19 mouse cellular contexts compared by ENCODE assay signal in the genomic region with DNA sequence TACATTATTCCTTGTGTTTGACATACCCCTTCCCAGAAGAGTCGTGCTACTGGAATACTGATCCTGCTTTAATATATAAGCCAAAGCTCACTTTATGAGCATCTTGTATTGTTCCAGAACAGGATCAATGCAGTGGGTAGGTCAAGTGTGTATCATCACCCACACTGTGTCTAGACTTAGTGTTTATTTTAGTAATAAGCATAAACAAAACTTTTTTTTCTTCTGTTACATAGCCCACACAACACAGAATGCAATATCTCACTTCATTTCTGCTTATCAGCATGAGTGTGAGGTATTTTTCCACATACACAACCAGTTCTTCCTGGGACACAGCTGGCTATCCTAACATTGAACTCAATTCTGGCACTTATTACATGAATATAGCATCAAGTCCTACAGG.
DNase-seq lines count a peak whose midpoint lies in the region; ATAC-seq and TF ChIP-seq lines count a peak whose summit lies in the region.
"Had no signal": no experiment of that assay in that cellular context is flagged by ENCODE, and none has a peak within 500 bp of the region (broad histone marks: within the 10 kb centered on the region; RNA-seq: fewer than 3 reads in every experiment).

No protein-coding gene starts in this region.

- 40% methylated on average over 1 of the region's 1 CpGs for WGBS in lung, embryonic 15.5 days
- WGBS in lung, postnatal 0 days: 40% methylated on average over 1 of the region's 1 CpGs
- 64% methylated on average over 1 of the region's 1 CpGs for WGBS in lung, adult 2 months
- 91% methylated on average over 1 of the region's 1 CpGs for WGBS in forebrain, embryonic 13.5 days

- no peaks in the 10 kb centered on the region for H3K27me3 ChIP-seq in lung, embryonic 15.5 days
- no peaks in the 10 kb centered on the region for H3K27me3 ChIP-seq in lung, postnatal 0 days (replicated peaks; ENCODE audit: insufficient read depth, low read length)
- H3K27me3 ChIP-seq in forebrain, embryonic 13.5 days: no peaks in the 10 kb centered on the region
- H3K27me3 ChIP-seq: embryonic facial prominence, embryonic 12.5 days; Patski had no signal

- no peak overlapping the region for H3K4me3 ChIP-seq in lung, embryonic 15.5 days
- no peak overlapping the region for H3K4me3 ChIP-seq in lung, postnatal 0 days (ENCODE audit: low read depth, low read length)
- H3K4me3 ChIP-seq in lung, adult 2 months (replicated peaks; ENCODE audit: extremely low read depth, low read depth, low read length): no peak overlapping the region
- H3K4me3 ChIP-seq in forebrain, embryonic 13.5 days: no peak overlapping the region
- H3K4me3 ChIP-seq: embryonic facial prominence, embryonic 10.5 days; embryonic facial prominence, embryonic 12.5 days had no signal

- H3K4me1 ChIP-seq in lung, embryonic 15.5 days: no peaks in the 10 kb centered on the region
- H3K4me1 ChIP-seq in lung, postnatal 0 days (ENCODE audit: insufficient read depth, low read depth, low read length): no peaks in the 10 kb centered on the region
- no peaks in the 10 kb centered on the region for H3K4me1 ChIP-seq in lung, adult 2 months (ENCODE audit: control insufficient read depth, insufficient read depth, low read length)
- peaks cover 15% of the 10 kb centered on the region for H3K4me1 ChIP-seq in forebrain, embryonic 13.5 days
- H3K4me1 ChIP-seq: embryonic facial prominence, embryonic 10.5 days; embryonic facial prominence, embryonic 12.5 days had no signal

- ATAC-seq in lung, embryonic 15.5 days (ENCODE audit: borderline replicate concordance, extremely low read depth, low FRiP score, low TSS enrichment): peak; percentile 74; the same call in 1 of the 2 replicates
- peak; percentile 74 for ATAC-seq in lung, postnatal 0 days
- ATAC-seq in forebrain, embryonic 13.5 days: no peak
- ATAC-seq: activated CD4-positive, CD25-positive, alpha-beta regulatory T cell, adult 4 months; forebrain, embryonic 14.5 days; forebrain, embryonic 16.5 days; Patski had no signal

- H3K4me2 ChIP-seq in lung, embryonic 15.5 days: no peak overlapping the region
- no peak overlapping the region for H3K4me2 ChIP-seq in lung, postnatal 0 days (replicated peaks; ENCODE audit: low read depth, low read length)
- no peak overlapping the region for H3K4me2 ChIP-seq in forebrain, embryonic 13.5 days
- H3K4me2 ChIP-seq: embryonic facial prominence, embryonic 12.5 days had no signal

- TF ChIP-seq CTCF in lung, postnatal 0 days (IDR thresholded peaks at IDR 0.05): no peak
- no peak for TF ChIP-seq CTCF in lung, adult 2 months (IDR thresholded peaks at IDR 0.05; ENCODE audit: insufficient read depth, low read length)

- no peak for DNase-seq in lung, postnatal 25 days (ENCODE audit: low spot score)
- DNase-seq in lung, postnatal 0 days (ENCODE audit: low spot score): peak; percentile 59
- DNase-seq in lung, adult 2 months: no peak
- DNase-seq: adrenal gland, adult 8-10 months; adrenal gland, postnatal 14 days; adrenal gland, postnatal 36 days; cerebellum, adult 11-12 months; cerebellum, adult 2 months; cerebellum, adult 9-10 months; cerebellum, postnatal 10 days; cerebellum, postnatal 25 days had no signal

- TF ChIP-seq POLR2A in lung, adult 2 months (IDR thresholded peaks at IDR 0.05; ENCODE audit: borderline replicate concordance, extremely low read depth, low read depth, low read length): no peak

- no peak overlapping the region for H3K9ac ChIP-seq in lung, embryonic 15.5 days
- no peak overlapping the region for H3K9ac ChIP-seq in lung, postnatal 0 days (replicated peaks; ENCODE audit: low read depth)
- H3K9ac ChIP-seq in forebrain, embryonic 13.5 days: no peak overlapping the region
- H3K9ac ChIP-seq: embryonic facial prominence, embryonic 12.5 days had no signal

- H3K9me3 ChIP-seq in lung, embryonic 15.5 days: no peaks in the 10 kb centered on the region
- no peaks in the 10 kb centered on the region for H3K9me3 ChIP-seq in lung, postnatal 0 days (ENCODE audit: low read length)
- H3K9me3 ChIP-seq in forebrain, embryonic 13.5 days (replicated peaks): no peaks in the 10 kb centered on the region
- H3K9me3 ChIP-seq: embryonic facial prominence, embryonic 10.5 days; embryonic facial prominence, embryonic 12.5 days had no signal

- no peaks in the 10 kb centered on the region for H3K36me3 ChIP-seq in lung, embryonic 15.5 days
- no peaks in the 10 kb centered on the region for H3K36me3 ChIP-seq in lung, postnatal 0 days (ENCODE audit: insufficient read depth, low read length)
- H3K36me3 ChIP-seq in forebrain, embryonic 13.5 days (ENCODE audit: poor library complexity, severe bottlenecking): no peaks in the 10 kb centered on the region
- H3K36me3 ChIP-seq: embryonic facial prominence, embryonic 10.5 days; embryonic facial prominence, embryonic 12.5 days had no signal

- no peak for TF ChIP-seq EP300 in lung, postnatal 0 days (IDR thresholded peaks at IDR 0.05)

- H3K27ac ChIP-seq in lung, embryonic 15.5 days: no peak overlapping the region
- H3K27ac ChIP-seq in lung, postnatal 0 days (ENCODE audit: low read length): no peak overlapping the region
- H3K27ac ChIP-seq in forebrain, embryonic 13.5 days: no peak overlapping the region
- H3K27ac ChIP-seq: embryonic facial prominence, embryonic 10.5 days; embryonic facial prominence, embryonic 12.5 days had no signal
